Mouse (Mus musculus) bone marrow macrophage, adult 2 months (primary cell): ENCODE results near the gene Snap25.

Experiments
- CTCF ChIP-seq: IDR thresholded peaks from 2 replicates; pipeline ENCODE4 v1.5.1; 2012; ENCODE audit warnings: low read depth, mild to moderate bottlenecking, low read length, moderate library complexity
- POLR2A ChIP-seq: IDR thresholded peaks from 2 replicates; pipeline ENCODE4 v1.6.1; 2012; ENCODE audit warnings: mild to moderate bottlenecking, low read depth, low read length, borderline replicate concordance

DNA sequence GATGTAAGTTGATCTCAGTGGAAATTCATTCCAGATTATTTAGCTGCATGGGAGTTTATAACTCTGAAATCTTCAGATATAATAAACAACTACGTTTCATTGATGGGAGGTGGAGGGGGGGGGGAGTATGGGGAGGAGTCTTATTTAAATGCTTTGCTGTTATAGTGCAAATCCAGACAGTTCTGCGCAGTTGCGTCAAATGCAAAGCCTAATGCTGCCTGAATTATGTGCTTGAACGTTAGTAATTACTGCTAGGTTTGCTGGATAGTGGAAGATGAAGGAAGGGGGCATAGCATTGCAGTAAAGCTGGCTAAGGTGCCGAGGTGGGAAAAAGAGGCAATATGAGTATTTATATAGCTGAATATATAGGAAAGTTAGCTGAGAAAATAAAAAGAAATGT, 2.3 kb downstream of the Snap25 start:
- TF ChIP-seq CTCF = no peak
- TF ChIP-seq POLR2A = no peak
